Mouse (Mus musculus): ENCODE measurements around the gene Zfp30.

The Zfp30 gene

DNA sequence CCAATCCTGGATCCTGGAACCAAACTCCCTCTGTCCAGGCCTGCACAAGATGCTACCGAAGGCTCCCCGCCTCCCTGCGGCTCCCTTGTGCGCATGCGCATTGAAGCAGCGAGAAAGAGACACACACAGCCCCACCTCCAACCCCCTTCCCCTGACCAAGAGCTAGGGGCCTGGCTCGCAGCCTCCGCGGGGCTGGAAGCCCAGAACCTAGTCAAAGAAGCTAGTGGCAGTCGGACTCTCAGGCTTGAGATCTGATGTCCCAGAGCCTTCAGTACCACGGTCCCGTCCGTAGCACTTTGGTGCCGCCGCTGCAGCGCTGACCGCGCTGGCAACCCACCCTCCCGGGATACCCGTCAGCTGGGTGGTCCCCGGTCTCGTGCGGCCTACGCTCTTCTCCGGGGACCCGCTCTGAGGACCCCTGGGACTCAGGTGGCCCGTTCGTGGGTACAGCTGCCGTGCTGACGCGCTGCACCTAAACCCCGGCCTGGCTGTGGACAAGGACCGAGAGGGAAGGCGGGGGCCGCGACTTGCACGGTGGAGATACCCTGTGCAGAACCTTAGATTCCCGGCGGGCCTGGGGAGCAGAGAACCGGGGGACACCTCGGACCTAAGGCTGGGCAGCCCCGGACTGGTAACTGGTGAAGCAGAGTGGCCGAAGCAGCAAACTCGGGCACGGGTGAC is at the start of gene Zfp30:
TSS of gene Zfp30 (plus strand) at position 128 of the 681 bp plus-strand sequence.
- DNase-seq (ENCODE audit: low spot score) = peak; percentile 54

DNA sequence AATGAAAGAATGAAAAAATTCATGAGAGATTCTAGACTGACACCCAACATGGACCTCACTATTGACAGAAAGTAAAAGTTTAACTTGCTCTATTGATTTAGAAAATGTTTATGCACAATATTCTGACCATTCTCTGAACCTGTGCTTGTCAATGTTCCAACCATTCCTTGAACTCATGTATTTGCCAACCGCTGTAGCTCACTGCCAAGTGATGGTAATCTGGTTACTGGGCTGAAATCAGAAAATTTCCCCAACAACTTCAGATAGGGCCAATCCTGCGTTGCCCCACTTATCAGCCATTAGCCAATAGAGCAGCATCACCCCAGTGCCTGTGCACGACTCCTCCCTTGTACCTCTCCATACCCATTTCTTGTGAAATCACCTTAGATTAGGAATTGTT is 41.5 kb upstream of the Zfp30 start:
- no peak for DNase-seq (ENCODE audit: low spot score)

DNA sequence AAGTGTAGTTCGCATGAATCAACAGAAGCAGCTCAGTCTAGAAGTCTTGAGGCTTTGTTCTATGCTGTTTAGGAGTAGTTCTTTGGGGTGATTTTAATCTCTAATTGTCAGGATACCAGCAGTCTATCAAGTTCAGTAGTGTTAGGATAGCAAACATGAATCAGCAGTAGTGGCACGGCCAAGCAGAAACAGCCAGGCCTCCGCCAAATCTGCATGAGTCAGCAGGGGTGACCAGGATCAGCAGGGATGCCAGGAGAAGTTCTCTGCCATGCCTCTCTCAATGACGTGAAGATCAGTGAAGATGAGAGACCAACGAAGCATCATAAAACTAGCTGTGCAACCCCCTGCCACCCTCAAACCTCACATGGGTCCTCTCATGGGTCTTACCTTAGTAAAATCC is 23.3 kb upstream of the Zfp30 start:
- DNase-seq (ENCODE audit: low spot score) = no peak

DNA sequence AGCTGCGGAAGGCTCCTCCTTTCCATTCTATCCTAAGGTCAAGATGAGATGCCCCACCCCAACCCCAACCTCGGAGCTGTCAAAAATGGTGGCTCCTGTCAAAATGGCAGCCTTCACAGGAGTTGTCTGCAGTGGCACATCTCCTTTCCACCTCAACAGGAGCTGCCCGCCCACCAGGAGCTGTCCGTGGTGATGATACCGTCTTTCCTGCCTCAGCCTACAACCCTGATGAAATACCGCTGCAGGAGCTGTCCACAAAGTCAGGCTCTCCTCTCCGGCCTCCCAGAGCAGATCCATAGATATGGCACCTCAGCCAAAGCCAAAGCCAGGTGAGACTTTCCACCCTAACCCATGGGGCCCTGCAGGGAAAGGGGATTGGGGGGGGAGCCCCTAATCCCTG is 19.1 kb upstream of the Zfp30 start:
- DNase-seq (ENCODE audit: low spot score) = no peak

DNA sequence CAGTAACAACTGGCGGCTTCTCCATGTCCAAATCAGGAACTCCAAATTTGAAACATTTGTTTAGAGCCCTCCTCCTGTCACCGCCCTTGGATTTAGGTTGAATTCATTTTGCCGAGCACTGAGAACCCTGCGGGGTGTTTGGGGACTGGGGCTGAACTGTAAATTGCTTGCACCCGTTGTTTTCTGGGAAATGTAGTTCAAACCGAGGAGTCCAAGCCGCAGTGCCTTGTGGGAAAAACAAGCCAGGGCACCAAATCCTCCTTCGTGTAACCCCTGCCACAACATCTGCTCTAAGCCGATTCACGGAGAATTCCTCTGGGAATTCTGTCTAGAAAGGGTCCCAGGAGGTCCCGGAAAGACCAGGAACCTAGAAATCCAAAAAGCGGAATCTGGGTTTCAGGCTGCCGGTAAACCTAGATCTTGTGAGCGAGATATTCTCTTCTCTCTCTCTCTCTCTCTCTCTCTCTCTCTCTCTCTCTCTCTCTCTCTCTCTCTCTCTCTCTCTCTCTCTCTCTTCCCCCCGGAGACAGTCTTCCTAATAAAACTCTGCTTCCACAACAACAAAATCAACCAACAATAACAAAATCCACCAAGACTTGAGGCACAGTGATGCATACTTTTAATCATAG is 16.6 kb upstream of the Zfp30 start:
- peak; percentile 68 for DNase-seq (ENCODE audit: low spot score)

DNA sequence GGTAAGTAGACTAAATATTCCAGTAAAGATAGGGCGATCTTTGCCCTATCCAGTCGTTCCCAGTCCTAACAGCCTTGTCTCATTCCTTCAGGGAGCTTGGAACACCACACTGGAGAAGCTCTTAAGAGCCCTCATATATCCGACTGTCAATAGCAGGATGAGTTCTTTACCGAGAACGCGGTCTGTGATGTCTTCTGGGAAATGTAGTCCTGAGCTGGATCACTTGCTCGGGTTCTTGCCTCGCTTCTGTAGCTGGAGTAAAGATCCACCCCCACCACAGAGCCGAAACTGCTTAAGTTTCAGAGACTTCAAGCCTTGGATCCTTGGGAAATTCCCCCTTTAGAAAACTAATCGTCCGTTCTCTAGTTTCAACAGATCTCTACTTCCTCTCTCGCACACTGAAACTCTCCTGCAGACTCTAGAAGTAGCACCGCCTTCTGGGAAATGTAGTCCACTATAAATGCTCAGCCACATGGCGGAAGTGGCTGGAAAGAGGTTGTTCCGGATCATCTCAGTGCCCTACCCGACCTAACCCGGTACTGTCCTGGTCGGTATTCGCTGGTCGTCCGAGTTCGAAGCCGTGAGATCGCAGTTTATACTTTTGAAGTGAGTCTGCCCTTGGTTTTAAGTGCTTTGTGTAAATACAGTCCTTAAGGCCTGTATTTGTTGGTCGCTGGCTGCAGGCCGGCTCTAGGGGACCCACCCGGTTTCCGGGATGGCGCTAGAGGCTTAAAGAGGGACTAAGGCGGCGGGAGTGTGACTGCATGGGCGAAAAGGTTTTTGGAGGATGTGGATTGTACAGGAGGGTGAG is 15.5 kb upstream of the Zfp30 start, which contains the start of gene Zfp84:
TSS of gene Zfp84 (plus strand) at position 463 of the 811 bp plus-strand sequence.
- DNase-seq (ENCODE audit: low spot score) = peak; percentile 92

DNA sequence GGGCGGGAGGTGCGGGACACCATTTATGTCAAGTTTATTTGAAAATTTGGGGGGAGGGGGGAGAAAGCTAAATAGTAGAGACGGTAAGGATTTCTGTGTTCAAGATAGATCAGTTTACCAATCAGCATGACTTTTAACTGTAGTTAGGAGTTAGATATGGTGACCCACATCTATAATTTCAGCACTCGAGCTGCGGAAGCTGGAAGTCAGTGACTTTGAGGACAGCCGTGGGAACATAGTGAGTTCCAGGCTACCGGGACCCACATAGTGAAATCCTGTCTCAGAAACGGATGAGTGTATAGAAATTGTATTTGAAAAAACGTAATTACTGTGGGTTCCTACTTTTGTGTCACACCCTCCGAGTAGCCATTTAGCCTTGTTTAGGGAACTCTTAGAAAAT is 14.8 kb upstream of the Zfp30 start:
- no peak for DNase-seq (ENCODE audit: low spot score)

DNA sequence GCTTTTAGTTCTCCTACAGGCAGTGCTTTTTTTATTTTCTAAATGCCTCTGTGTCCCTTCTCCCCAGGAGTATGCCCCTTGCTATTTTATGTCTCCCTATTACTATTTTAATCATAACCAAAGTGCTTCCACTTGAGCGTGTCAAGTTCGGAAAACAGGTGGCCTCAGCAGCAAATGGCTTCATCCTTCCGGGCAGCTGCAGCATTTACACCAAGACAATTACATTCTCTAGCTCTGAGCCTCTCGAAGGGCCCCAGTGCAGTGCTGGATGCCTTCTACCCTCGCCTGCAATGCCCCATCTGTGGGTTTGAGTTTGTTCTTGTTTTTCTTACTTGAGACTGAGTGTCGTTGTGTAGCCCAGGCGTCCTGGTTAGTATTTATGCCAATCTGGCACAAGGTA is 10.3 kb upstream of the Zfp30 start:
- no peak for DNase-seq (ENCODE audit: low spot score)

DNA sequence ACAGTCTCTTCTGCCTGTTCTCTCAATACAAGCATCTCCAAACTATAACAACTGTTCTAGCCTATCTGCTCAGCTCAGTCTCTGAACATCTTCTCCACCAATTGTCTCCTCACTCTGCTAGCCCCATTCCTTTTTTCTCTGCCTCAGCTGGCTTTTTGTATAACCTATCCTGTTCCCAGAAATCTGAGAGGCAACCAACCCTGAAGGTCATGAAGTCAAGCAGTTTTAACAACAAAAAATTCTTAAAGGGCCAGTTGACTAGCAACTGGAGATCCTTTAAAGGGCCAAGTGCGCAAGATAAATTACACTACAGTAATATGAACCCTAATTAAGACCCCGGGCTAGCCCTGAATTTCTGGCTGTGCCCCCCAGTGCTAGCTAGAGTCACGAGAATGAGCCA is 9.4 kb upstream of the Zfp30 start:
- DNase-seq (ENCODE audit: low spot score) = no peak

DNA sequence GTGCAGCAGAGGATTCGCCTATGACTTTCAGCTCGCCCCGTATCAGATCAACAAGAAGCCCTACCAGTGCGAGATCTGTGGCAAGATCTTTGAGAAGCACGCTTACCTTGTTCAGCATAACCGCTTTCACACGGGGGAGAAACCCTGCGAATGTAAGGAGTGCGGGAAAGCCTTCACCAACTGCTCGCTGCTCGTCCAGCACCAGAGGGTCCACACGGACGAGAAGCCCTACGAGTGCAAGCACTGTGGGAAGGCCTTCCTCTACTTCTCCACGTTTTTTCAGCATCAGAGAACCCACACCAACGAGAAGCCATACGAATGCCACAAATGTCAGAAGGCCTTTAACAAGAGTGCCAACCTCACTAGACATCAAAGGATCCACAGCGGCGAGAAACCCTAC is 7.2 kb upstream of the Zfp30 start:
- DNase-seq (ENCODE audit: low spot score) = no peak

DNA sequence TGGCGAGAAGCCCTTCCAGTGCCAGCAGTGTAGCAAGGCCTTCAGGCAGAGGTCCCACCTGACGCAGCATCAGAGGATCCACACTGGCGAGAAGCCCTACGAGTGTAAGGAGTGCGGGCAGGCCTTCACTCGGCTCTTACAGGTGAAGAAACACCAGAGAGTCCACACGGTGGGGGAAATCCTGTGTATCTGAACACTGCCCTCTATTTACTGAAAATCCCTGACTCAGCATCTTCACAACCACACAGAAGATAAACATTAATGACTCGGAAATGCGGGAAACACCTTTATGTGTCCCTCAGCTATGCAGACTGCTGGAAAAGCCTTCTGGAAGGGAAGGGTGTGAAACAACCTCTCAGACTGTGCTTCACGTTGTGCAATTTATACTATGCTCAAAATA is 6.4 kb upstream of the Zfp30 start:
- DNase-seq (ENCODE audit: low spot score) = no peak

DNA sequence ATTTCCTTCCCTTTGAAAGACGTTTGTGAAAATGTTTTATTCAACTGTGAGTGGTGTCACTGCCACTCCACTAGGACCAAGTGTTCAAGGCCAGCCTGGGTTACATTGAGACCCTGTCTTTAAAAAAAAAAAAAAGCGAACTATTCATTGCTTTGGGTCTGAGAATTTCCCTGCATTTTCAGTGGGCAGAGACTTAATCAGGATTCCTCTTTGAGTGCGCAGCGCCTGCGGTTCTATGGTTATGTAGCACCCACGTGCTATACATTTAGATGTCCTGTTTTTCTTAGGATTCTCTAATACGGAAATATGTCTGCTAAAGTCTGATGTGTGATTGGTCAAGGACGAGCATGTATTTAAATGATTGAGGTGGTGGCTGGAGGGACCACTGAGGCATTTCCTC is 1.2 kb downstream of the Zfp30 start:
- DNase-seq (ENCODE audit: low spot score) = no peak

DNA sequence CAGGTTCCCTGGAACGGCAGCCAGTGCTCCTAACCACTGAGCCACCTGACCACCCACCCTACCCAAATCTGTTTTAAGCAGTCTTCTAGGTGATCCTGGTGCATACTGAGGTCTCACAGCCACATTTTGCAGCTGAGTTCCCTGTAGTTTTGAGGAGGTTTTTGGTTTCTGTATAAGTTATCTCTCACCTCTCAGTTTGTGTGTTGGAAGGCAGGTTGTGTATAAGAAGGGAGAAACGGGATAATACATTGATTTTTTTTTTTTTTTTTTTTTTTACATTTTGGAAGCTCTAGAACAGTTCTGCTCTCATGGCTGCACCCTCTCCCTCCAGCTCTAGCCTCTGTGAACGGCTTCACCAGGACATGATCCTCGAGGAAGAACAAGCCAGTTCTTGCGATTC is 2.1 kb downstream of the Zfp30 start:
- DNase-seq (ENCODE audit: low spot score) = no peak

DNA sequence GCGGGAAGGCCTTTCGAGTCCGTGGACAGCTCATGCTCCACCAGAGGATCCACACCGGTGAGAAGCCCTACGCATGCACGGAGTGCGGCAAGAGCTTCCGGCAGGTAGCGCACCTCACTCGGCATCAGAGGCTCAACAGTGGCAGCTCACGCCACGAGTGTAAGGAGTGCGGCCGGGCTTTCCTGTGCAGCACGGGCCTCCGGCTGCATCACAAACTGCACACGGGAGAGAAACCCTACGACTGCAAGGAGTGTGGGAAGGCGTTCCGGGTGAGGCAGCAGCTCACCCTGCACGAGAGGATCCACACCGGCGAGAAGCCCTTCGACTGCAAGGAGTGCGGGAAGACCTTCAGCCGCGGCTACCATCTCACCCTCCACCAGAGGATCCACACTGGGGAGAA is 9.1 kb downstream of the Zfp30 start:
- DNase-seq (ENCODE audit: low spot score) = no peak

DNA sequence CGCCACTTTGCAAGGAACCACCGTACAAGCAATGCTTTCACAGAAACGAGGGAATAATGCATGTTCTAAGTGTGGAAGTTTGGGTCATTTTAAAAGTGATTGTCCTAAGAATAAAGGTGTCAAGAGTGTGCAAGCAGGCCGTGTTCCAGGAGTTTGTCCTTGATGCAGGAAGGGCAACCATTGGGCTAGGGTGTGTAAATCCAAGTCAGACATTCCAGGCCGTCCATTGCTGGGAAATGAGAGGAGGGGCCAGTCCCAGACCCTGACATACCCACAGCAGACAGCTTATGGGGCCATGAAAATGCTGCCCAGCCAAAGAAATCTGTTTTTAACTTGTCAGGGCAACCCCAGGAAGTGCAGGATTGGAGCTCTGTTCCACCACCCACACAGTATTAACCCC is 23.2 kb downstream of the Zfp30 start:
- DNase-seq (ENCODE audit: low spot score) = no peak

DNA sequence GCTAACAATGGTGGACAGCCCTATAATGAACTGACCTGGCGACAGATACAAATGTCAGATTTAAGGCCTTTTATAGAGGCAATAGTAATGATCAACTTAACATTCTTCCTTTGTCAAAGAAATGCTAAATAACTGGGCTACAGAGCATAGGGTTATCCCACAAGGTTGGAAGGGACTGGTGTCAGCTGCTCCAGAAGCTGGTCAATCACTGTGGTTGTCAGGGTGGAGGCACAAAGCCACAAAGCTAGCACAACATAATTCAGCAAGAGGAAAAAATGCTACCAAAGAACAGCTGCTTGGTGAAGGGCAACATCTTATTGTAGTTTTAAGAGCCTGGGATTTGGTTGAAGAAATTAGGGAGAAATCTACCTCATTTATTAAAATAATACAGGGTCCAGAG is 28.4 kb downstream of the Zfp30 start:
- no peak for DNase-seq (ENCODE audit: low spot score)

DNA sequence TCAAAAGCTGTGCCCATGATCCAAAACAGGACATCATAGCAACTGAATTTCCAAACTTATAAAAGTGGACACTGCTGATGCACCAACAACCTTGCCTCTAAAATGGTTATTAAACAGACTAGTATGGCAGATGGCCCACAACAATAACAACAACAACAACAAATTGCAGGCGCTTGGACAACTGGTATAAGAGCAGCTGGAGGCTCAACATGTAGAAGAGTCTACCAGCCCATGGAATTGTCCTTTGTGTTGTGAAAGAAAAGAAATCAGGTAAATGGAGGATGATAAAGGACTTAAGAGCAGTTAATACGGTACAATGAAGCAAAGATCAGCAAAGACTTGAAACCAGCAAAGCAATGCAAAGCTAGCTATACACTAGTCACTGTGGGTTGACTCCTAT is 30.6 kb downstream of the Zfp30 start:
- DNase-seq (ENCODE audit: low spot score) = no peak

DNA sequence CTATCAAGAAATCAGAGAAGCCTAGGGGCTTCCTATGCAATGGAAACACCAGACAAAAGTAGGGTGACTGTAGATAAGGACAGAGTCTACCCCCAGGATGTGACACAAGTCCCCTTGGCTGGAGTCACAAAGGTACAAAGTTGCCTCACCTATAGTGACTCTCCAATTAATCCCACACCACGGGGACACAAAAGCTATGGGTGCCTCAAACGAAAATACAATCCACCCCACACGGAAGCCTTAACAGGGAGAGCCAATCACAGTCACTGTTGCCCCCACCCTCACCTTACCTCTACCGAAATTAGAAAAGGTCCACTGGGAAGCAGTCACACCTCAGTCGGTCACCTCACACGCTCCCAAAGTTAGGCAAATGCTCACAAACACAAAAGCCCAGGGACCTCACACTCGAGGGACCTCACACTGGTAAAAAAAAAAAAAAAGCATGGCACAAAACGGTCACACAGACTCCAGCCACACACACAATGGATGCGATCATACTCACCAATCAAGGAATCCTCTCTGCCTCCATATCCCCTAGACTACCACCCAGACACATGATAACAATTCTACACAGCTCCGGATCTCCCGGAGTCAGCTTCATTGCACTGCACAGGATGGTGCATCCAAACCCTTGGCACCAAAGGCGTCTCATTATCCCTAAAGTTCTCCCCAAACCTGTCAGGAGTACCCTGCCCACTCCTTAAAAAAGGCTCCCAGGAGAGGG is 31.4 kb downstream of the Zfp30 start:
- DNase-seq (ENCODE audit: low spot score) = no peak

DNA sequence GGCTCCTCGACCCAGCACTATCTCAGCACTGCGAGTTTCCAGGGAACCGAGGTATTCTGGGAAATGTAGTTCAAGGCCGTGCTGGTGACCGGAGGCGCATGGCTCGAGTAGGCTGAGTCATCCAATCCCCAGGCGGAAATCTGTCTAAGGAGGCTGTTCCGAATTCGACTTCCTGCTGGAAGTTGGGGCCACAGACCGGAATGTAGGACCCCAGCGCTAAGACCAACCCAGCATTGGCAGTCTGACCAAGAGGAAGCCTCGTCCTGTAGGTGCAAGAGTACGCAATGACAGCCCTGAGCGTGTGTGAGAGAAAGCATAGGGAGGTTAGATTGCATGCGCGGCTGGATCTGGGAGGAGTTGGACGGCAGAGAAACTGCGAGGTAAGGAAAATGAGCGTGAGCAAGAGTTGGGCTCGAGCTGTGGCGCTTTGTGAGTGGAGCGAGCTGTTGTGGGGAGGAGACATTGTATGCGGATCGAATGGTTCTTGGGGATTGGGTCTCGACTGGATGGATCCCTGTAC is 32.2 kb downstream of the Zfp30 start, which contains the start of gene Zfp790:
TSS of gene Zfp790 (plus strand) at position 205 of the 520 bp plus-strand sequence.
- DNase-seq (ENCODE audit: low spot score) = peak; percentile 85

DNA sequence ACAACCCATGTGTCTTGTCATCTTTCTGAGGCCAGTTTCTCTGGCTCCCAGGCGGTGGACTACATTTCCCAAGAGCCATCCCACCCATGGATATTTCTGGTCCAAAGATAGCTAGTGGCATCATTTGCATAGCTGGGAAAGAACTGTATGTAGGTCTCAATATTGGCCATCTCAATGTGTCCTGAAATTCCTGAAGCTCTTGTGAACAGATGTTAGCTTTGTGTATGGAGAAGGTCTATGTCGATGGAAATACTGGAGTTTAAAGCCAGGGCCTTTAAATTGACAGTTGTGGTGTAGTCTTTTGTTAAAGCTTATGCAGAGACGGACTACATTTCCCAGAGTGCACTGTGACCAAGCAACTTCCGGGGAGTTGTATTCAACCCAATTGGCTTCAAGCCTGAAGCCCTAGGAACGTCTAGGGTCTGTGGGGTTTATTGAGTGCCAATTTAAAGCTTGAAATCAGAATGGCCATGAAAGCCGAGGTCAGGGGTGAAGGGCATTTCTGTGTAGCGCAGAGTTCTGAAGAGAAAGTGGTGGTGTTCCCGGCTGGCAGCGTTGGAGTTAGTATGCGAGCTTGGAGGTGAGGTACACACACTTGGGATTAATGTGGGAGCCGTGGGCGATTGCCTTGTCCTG is 34.9 kb downstream of the Zfp30 start:
- DNase-seq (ENCODE audit: low spot score) = peak; percentile 80

DNA sequence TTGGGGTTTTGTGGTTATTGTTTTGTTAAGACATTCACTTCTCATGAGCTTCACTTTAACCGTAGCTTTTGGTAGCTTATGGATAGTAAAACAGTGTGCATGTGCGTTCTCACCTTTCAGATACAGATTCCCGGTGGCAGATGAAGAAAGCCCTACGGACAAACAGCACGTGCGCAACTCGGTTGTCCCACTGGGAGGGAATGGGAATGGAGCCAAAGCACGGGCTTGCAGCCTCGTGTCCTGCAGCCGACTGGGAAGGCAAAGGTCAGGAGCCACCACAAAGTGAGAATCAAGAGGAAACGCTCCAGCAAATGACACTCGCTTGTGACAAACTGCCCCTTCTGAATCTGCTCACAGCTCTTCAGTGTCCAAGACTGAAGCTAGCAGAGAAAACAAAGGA is 44.2 kb downstream of the Zfp30 start:
- no peak for DNase-seq (ENCODE audit: low spot score)

DNA sequence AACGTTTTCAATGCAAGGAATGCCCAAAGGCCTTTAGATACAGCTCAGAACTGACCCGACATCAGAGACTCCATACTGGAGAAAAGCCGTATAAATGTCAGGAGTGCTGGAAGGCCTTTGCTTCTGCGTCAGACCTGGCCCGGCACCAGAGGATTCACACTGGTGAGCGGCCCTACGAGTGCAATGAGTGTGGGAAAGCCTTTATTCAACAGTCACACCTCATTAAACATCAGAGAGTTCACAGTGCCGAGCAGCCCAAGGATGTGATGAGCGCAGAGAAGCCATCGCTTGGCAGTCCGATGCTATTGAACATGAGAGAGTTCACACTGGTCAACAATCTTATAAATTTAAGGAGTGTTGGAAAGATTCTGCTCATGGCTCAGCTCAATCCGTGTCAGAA is 46.0 kb downstream of the Zfp30 start:
- DNase-seq (ENCODE audit: low spot score) = no peak
